Mouse (Mus musculus) urinary bladder, postnatal 25 days (tissue): ENCODE measurements at regions not wholly inside any gene's neighbourhood (a gene's known extent, or its start where the extent isn't known, plus 50 kb on each side); places are given as distances from the start of the nearest gene placed in this dataset.
"Not testable (repeated sequence)": the region's sequence is repeated elsewhere in the genome, so short reads cannot be mapped to it uniquely, and the experiment has no call there.

Experiments
- DNase-seq: peaks from one replicate; pipeline ENCODE4 v3.0.0; 2022; ENCODE audit warnings: low spot score

GRCm38 (mm10) chr1:51596935-51597820 is 119.0 kb upstream of the Nabp1 start:
- peak; percentile 78 for DNase-seq

- DNase-seq, result no peak
These were observed 116.4 kb upstream of the Nabp1 start for GRCm38 (mm10) chr1:51594666-51595065.

- DNase-seq, result no peak
These were observed 115.6 kb upstream of the Nabp1 start for GRCm38 (mm10) chr1:51593621-51594441.

GRCm38 (mm10) chr1:51591886-51592285 is 113.7 kb upstream of the Nabp1 start:
- no peak for DNase-seq

DNA sequence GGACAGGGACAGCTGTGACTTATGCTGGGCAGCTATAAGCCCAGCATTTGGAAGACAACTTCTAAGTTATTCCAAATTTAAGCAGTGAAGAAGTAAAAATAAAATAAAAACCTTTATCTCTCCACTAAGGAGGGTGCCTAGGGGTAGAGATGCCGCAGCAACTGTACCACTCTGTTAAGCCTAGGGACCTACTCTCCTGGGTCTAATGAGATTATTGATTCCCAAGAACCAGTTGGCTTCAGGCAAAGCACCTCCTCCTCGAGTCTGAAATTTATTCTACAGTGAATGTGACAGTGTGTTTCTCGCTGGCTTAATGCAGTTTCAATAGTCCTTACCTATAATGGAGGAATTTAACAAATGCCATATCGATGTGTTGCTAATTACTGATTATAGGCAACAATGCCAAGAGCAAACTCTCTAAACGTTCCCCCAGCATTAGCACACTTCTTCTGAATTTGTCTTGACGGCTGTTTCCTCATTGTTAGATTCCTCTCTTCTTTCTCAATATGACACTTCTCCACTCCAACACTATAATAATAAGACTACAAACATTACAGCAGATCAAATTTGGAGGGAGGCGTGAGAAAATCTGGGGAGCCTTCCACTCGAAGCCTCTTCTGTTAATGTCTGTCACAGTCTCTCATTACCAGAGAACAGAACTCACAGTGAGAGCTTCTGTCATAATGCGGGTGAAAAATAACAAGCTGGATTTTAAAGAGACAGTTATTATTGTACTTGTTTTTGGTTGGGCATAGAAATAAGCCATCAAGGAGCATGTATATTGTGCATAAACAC is 112.6 kb upstream of the Nabp1 start:
- no peak for DNase-seq

DNA sequence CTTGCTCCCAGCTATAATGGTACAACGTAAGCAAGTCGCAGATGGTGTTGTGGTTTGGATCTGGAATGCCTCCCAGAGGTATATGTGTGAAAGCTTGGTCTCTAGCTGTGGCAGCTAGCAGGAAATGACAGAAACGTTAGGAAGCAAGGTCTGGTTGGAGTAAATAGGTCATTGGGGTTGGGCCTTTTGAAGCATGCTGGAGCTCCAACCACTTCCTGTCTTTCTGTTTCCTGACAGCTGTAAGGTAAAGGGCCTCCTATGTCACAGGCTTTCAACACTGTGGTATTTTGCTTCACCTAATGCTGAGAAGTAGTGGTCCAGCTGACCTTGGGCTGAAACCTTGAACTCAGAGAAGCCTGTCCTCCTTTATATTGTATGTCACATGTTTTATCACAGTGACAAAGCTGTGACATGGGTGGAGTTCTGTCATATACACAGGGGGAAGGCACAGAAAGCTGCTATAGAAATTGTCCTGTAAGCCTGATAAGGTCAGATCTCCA is 106.8 kb upstream of the Nabp1 start:
- no peak for DNase-seq

- DNase-seq, result no peak
These were observed 105.6 kb upstream of the Nabp1 start for GRCm38 (mm10) chr1:51583871-51584270.

DNA sequence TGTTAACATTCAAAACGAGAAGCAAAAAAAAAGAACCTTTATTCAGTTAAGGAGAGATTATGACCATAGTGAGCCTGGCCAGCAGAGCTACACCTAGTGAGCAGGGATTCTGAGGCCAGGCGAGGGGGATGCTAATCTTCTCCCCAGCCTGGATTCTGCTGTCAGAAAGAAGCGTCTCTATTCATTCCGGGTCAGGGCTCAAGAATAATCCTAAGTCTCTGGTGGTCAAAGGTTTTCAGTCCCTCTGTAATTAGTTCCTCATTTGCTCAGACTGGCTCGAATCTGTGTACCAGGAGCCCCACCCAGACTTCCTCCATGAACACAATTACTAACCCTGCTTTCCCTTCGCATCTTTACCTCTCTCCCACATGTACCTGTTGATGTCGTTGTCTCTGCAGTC is 101.8 kb upstream of the Nabp1 start:
- DNase-seq, result no peak

GRCm38 (mm10) chr1:51577701-51578100 is 99.5 kb upstream of the Nabp1 start:
- no peak for DNase-seq

GRCm38 (mm10) chr1:51572314-51573078 is 94.3 kb upstream of the Nabp1 start:
- DNase-seq, result no peak

DNA sequence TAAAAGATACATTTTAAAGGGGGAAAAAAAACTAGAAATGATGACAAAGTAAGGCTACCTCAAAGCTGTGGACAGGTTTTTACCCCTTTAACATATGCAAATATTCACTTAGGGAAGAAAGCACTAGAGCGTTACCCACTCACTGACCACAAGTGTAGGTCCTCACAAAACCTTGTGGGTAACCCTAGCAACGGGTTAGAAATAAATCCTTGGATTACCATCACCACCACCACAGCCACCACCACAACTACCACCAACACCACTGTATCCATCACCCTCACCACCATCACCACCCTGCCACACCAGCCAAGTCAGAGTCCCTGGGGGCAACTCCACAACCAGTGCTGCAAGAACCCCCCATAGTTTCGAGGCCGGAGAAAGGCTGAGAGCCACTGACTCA is 91.4 kb upstream of the Nabp1 start:
- DNase-seq, result no peak

DNA sequence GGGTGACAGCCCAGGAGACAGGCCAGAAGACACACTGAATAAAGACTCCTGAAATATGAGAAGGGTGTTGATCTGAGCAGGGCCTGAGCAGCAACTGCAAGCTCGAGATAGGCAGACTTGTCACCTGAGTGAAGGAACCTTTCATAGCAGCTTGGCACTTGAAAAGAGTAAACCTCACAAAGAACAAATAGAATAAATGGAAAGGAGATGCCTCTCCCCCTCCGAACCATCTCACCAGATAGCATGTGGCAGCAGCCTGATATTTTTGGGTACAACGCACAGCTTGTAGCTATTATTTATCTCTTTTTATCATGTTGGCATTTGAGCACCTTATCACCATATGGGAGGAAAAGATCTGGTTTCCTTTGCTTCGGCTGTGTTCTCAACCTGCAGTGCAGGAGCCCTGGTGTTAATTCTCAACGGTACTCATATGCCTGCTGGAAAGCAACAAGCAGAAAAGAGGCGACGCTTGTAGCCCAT is 88.0 kb upstream of the Nabp1 start:
- no peak for DNase-seq

GRCm38 (mm10) chr1:51556616-51557015 is 78.4 kb upstream of the Nabp1 start:
- not testable (repeated sequence) for DNase-seq

DNA sequence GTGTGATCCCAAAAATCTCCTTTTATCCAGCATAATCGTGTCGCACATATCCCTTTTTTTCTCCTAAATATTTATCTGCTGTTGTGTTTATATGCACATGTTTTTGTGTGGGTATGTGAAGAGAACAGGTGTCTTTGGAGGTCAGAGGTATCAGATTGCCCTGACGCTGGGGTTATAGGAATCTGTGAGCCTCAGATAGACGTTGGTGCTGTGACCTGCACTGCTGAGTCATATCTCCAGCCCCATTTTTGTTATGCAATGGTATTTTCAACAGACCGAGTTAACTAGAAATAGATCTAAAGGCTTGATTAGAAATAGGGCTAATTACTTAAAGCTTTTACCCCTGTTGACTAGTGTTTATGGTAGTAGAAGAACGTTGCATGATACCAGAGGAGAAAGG is 75.5 kb upstream of the Nabp1 start:
- no peak for DNase-seq

GRCm38 (mm10) chr1:51551624-51552023 is 73.4 kb upstream of the Nabp1 start:
- DNase-seq, result no peak

- DNase-seq, result no peak
These were observed 64.6 kb upstream of the Nabp1 start for GRCm38 (mm10) chr1:51542801-51543200.

- DNase-seq, result no peak
These were observed 61.4 kb upstream of the Nabp1 start for GRCm38 (mm10) chr1:51539634-51540033.

DNA sequence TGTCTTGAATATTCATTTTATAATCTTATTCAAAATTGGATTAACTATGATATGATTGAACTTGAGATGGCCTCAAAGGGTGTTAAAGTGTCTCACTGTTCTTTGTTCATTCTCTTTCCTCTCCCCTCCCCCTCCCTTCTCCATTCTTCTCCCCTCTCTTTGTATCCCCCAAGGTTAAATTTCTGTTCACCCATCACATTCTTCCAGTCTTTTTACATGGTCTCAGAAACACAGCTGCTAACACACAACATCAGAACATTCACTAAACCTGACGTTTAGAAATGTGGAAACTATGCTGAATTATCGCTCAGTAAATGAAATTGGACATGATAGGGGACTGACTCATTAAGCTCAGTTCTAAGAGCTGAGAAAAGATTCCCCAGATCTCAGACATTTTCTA is 60.6 kb upstream of the Nabp1 start:
- no peak for DNase-seq

- no peak for DNase-seq
These were observed 59.6 kb upstream of the Nabp1 start for GRCm38 (mm10) chr1:51537765-51538360.

DNA sequence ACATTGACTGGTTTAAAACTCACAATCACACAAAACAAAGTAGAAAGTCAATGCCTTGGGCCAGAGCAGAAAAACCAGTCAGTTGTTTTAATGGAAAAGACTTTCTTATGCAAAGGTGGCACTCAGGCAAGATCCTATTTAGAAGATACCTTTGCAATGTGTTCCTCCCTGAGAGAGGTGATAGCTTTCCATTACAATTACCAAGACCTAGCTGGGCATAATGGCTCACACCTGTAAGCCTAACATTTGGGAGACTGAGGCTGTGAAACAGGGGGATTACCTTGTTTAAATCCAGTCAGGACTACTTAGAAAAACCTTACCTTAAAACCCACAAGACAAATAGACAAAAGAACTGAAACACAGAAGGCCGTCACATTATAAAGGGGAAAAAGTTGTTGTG is 57.9 kb upstream of the Nabp1 start:
- DNase-seq, result no peak

GRCm38 (mm10) chr1:51535414-51535813 is 57.2 kb upstream of the Nabp1 start:
- DNase-seq, result no peak
